Mouse (Mus musculus): ENCODE measurements at regions not wholly inside any gene's neighbourhood (a gene's known extent, or its start where the extent isn't known, plus 50 kb on each side); places are given as distances from the start of the nearest gene placed in this dataset. TPM values are rescaled to one million over a fixed set of nuclear protein-coding genes. Genes with fewer than 3 reads are reported as not detected.

GRCm38 (mm10) chr2:139422678-139423077, 71.0 kb upstream of the Sptlc3 start:
- ATAC-seq (replicated peaks; ENCODE audit: low FRiP score), result no peak
- no peaks in the 10 kb centered on the region for H3K9me3 ChIP-seq (ENCODE audit: control insufficient read depth, low read length)
- 75% methylated on average over 3 of the region's 3 CpGs for WGBS

GRCm38 (mm10) chr2:139423413-139423812, 70.3 kb upstream of the Sptlc3 start:
- Histone ChIP-seq H3K36me3 (ENCODE audit: control insufficient read depth, insufficient read depth, low read length) (no peaks in the 10 kb centered on the region), H3K9me3 (ENCODE audit: control insufficient read depth, low read length) (no peaks in the 10 kb centered on the region), H3K27ac (ENCODE audit: low read depth, low read length) (no peak overlapping the region), H3K4me3 (ENCODE audit: low read depth, low read length) (no peak overlapping the region), H3K4me1 (replicated peaks; ENCODE audit: control insufficient read depth, insufficient read depth, low read length) (no peaks in the 10 kb centered on the region), H3K4me2 (no peak overlapping the region), H3K27me3 (replicated peaks; ENCODE audit: control insufficient read depth, insufficient read depth, low read length) (no peaks in the 10 kb centered on the region), H3K9ac (ENCODE audit: low read depth, low read length) (no peak overlapping the region)
- DNase-seq (ENCODE audit: low spot score), result no peak
- ATAC-seq (replicated peaks; ENCODE audit: low FRiP score), result no peak
- 65% methylated on average over 2 of the region's 2 CpGs for whole genome bisulfite sequencing

More at GRCm38 (mm10) chr2:139422678-139423077, 71.0 kb upstream of the Sptlc3 start:
- H3K36me3 ChIP-seq (ENCODE audit: control insufficient read depth, insufficient read depth, low read length), result no peaks in the 10 kb centered on the region
- H3K4me1 ChIP-seq (replicated peaks; ENCODE audit: control insufficient read depth, insufficient read depth, low read length), result no peaks in the 10 kb centered on the region
- DNase-seq (ENCODE audit: low spot score), result no peak
- no peak overlapping the region for H3K4me2 ChIP-seq
- no peak overlapping the region for H3K4me3 ChIP-seq (ENCODE audit: low read depth, low read length)
- H3K27ac ChIP-seq (ENCODE audit: low read depth, low read length), result no peak overlapping the region
- no peak overlapping the region for H3K9ac ChIP-seq (ENCODE audit: low read depth, low read length)
- no peaks in the 10 kb centered on the region for H3K27me3 ChIP-seq (replicated peaks; ENCODE audit: control insufficient read depth, insufficient read depth, low read length)

MicroRNAs in the stretch of these regions (microRNA counts, 519-probe panel; counts per million panel counts)
- microRNA mmu-miR-1952, result not detected

Small RNA genes lying in the stretch of these regions (microRNA-seq; reads per million reads assigned to microRNA genes)
- gene Mir1952 (ENCODE audit: borderline number of aligned reads), result not detected

Data from liver, embryonic 11.5 days (tissue).